Mouse (Mus musculus): ENCODE measurements around the gene Ebna1bp2.

Ebna1bp2 gene

GRCm38 (mm10) chr4:118620279-118620966, at the start of gene Ebna1bp2, which contains the start of gene Cfap57:
TSS of gene Ebna1bp2 (plus strand) at chr4:118620799.
TSS of gene Cfap57 (minus strand) at chr4:118620777.
- peak; percentile 80 for DNase-seq

- peak; percentile 72 for DNase-seq
Observed at GRCm38 (mm10) chr4:118571441-118571840, 49.2 kb upstream of the Ebna1bp2 start.

GRCm38 (mm10) chr4:118576097-118576496, 44.5 kb upstream of the Ebna1bp2 start:
- DNase-seq, result peak; percentile 96

- DNase-seq, result peak; percentile 75
Observed at GRCm38 (mm10) chr4:118579313-118579712, 41.3 kb upstream of the Ebna1bp2 start.

GRCm38 (mm10) chr4:118581508-118581907, 39.1 kb upstream of the Ebna1bp2 start:
- DNase-seq, result no peak

GRCm38 (mm10) chr4:118582629-118583028, 38.0 kb upstream of the Ebna1bp2 start:
- no peak for DNase-seq

GRCm38 (mm10) chr4:118589053-118589732, 31.4 kb upstream of the Ebna1bp2 start:
- DNase-seq, result no peak

GRCm38 (mm10) chr4:118589733-118590130, 30.9 kb upstream of the Ebna1bp2 start:
- DNase-seq, result no peak

- no peak for DNase-seq
Observed at GRCm38 (mm10) chr4:118604065-118604464, 16.5 kb upstream of the Ebna1bp2 start.

- no peak for DNase-seq
Observed at GRCm38 (mm10) chr4:118609836-118610235, 10.8 kb upstream of the Ebna1bp2 start.

GRCm38 (mm10) chr4:118612619-118613018, 8.0 kb upstream of the Ebna1bp2 start:
- peak; percentile 30 for DNase-seq

- DNase-seq, result no peak
Observed at GRCm38 (mm10) chr4:118615412-118615811, 5.2 kb upstream of the Ebna1bp2 start.

GRCm38 (mm10) chr4:118620967-118621320, 345 bp downstream of the Ebna1bp2 start:
- peak; percentile 45 for DNase-seq

GRCm38 (mm10) chr4:118621781-118622180, 1.2 kb downstream of the Ebna1bp2 start:
- DNase-seq, result no peak

GRCm38 (mm10) chr4:118630261-118630660, 9.7 kb downstream of the Ebna1bp2 start:
- no peak for DNase-seq

GRCm38 (mm10) chr4:118642346-118643190, 22.0 kb downstream of the Ebna1bp2 start:
- DNase-seq, result peak; percentile 28

- DNase-seq, result peak; percentile 49
Observed at GRCm38 (mm10) chr4:118645234-118645633, 24.6 kb downstream of the Ebna1bp2 start.

GRCm38 (mm10) chr4:118658652-118659051, 38.1 kb downstream of the Ebna1bp2 start, which contains the start of gene Olfr62:
TSS of gene Olfr62 (plus strand) at chr4:118658952.
- no peak for DNase-seq

Measured in right cerebral cortex, postnatal 14 days (tissue).